Mouse (Mus musculus) embryonic fibroblast, embryonic 13.5 days (primary cell): ENCODE results near the gene Clstn3. TPM values are rescaled to one million over a fixed set of nuclear protein-coding genes. Genes with fewer than 3 reads are reported as not detected.

ENCODE experiments used
- H3K27ac ChIP-seq: 2 replicates; pipeline ENCODE4 v1.5.1; 2012; ENCODE audit warnings: low read length, control low read depth, inconsistent platforms; ENCODE audit not compliant: insufficient read depth
- H3K4me1 ChIP-seq: 2 replicates; pipeline ENCODE4 v1.6.1; 2011; ENCODE audit warnings: low read length; ENCODE audit not compliant: control insufficient read depth, insufficient read depth
- H3K4me3 ChIP-seq: 2 replicates; pipeline ENCODE4 v1.5.1; 2011; ENCODE audit warnings: mild to moderate bottlenecking, control low read depth, low read length; ENCODE audit not compliant: insufficient read depth
- CTCF ChIP-seq: IDR thresholded peaks from 2 replicates; pipeline ENCODE4 v1.5.1; 2011; ENCODE audit warnings: mild to moderate bottlenecking, control low read depth, low read length, moderate library complexity, borderline replicate concordance; ENCODE audit not compliant: insufficient read depth
- POLR2A ChIP-seq: IDR thresholded peaks from 2 replicates; pipeline ENCODE4 v1.6.1; 2011; ENCODE audit warnings: low read depth, mild to moderate bottlenecking, control low read depth, low read length, moderate library complexity
- polyA plus RNA-seq: library from polyadenylated mRNA; stranded (reverse); fragments of >200 nt; gene quantifications from 2 replicates; pipeline ENCODE4 v1.2.4, GENCODE M21; 2011; ENCODE audit warnings: low read depth; ENCODE audit not compliant: missing spikeins, insufficient read length

The Clstn3 gene
- polyA plus RNA-seq, 1 experiment: 0.44 TPM

GRCm38 (mm10) chr6:124453756-124454155, 10.8 kb downstream of the Clstn3 start:
- Histone ChIP-seq H3K4me3 (no peak overlapping the region), H3K4me1 (no peaks in the 10 kb centered on the region), H3K27ac (no peak overlapping the region)
- TF ChIP-seq POLR2A (no peak), CTCF (no peak)

GRCm38 (mm10) chr6:124451995-124452394, 12.6 kb downstream of the Clstn3 start:
- no peaks in the 10 kb centered on the region for H3K4me1 ChIP-seq
- H3K4me3 ChIP-seq: no peak overlapping the region
- TF ChIP-seq POLR2A (no peak), CTCF (no peak)
- no peak overlapping the region for H3K27ac ChIP-seq

DNA sequence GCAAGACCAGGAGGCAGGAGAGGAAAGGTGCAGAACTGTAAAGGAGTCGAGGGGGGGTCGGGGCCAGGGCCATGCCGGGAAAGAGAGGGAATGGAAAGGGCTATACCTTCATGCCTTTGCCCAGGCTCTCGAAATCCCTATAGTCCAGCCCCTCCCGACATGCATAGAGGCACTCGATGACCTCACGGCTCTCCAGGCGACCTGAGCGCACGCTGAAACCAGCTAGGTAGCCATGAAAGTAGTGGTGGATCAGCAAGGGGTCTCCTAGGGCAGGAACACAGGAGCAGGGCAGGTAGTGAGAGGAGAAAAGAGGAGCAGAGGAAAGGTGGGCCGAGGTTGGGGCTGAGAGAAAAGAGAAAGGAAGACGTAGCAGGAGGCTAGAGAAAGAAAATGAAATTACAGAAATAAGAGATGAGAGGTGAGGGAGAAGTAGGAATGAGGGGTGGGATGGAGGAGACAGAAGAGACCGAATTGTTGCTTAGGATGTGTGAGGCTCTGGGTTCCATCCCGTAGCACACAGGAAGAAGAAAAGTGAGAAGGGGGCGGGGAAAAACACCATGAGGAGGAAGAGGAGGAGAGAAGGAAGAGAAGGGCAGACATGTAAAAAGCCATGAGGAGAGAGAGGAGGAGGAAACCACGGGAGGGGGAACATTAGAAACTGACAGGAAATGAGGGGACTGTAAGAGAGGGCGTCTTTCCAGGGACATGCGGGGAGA, 14.8 kb downstream of the Clstn3 start:
- TF ChIP-seq POLR2A (no peak), CTCF (no peak)
- H3K4me1 ChIP-seq: no peaks in the 10 kb centered on the region
- H3K4me3 ChIP-seq: no peak overlapping the region
- no peak overlapping the region for H3K27ac ChIP-seq

DNA sequence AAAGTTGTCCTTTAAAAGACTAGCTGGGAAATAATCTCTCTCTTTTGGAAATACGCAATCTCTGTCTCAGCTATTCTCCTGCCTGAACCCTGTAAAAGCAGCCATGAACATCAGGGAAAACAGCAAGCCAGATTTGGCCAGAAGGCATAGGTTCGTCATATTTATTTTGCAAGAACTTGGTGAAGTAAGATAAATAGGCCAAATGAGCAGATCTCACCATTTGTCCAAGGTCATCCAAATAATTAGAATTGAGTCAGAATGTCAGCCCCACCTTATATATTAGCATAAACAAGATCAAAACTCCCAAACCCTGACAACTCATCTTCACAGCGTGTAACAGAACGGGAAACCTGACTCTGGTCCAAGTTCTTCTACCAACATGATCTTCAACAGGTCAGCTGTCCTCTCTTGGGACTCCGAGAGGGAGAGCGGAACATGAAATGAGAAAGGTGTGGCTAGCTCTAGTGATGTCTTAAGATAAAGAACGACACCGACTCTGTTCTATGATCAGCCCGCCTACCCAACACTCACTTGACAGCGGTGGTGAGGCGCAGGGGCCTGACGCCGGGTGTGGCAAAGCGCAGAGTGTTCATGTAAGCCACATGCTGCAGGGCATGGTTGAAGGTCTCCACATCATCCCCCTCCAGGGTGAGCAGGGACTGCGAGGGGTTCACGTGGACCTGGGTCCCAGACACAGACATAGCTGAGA, 15.5 kb downstream of the Clstn3 start:
- TF ChIP-seq CTCF (no peak), POLR2A (no peak)
- Histone ChIP-seq H3K4me3 (no peak overlapping the region), H3K27ac (no peak overlapping the region), H3K4me1 (no peaks in the 10 kb centered on the region)

DNA sequence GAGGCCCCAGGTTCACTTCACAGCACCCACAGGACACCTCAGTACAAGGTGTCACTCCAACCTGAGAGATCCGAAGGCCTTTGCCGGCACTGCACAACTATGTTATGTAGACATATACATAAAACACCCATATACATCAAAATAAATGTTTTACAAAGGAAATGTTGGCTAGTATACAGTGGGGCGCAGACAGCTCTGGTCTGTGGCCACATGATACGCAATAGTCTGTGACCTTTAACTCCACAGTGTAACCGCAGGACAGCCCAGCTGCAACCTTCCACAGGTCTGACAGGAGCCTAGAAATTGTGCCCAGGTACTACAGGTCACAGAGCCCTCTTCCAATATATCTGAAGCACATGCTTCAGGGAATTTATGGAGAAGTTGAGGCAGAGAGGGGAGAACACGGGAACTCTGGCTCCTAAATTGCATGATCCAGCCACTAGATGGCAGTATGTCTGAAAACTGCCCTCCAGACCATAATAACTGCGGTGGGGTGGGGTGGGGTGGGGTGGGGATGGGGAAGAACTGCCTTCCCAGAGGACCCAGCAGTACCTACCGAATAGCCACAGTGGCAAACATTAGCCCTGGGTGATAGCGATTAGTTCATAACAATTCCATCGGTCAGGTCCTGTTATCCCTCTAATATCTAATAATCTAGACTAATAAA, 16.3 kb downstream of the Clstn3 start:
- Histone ChIP-seq H3K27ac (no peak overlapping the region), H3K4me3 (no peak overlapping the region), H3K4me1 (no peaks in the 10 kb centered on the region)
- TF ChIP-seq POLR2A (no peak), CTCF (no peak)

DNA sequence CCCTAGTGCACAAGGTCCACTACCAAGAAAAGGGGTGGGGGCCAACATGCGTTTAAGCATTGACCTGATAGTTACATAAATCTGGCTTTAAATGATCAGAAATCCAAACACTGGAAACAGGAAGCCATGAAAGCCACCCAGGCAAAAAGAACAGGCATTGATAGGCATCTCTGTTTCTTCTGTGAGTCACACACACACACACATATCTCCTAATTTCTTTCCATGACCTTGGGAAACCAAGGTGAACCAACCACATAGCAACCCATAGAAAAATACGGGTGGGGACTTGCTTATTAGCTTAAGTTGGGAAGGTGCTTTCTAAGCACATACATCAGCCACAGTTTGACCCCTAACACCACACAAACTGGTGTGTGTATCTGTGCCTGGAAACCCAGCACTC, 17.2 kb downstream of the Clstn3 start:
- no peaks in the 10 kb centered on the region for H3K4me1 ChIP-seq
- TF ChIP-seq POLR2A (no peak), CTCF (no peak)

GRCm38 (mm10) chr6:124446459-124446858, 18.1 kb downstream of the Clstn3 start:
- no peak overlapping the region for H3K4me3 ChIP-seq
- H3K27ac ChIP-seq: no peak overlapping the region
- no peaks in the 10 kb centered on the region for H3K4me1 ChIP-seq
- TF ChIP-seq POLR2A: no peak
- TF ChIP-seq CTCF: no peak

More for the DNA sequence above, 17.2 kb downstream of the Clstn3 start:
- Histone ChIP-seq H3K27ac (no peak overlapping the region), H3K4me3 (no peak overlapping the region)

GRCm38 (mm10) chr6:124446024-124446423, 18.6 kb downstream of the Clstn3 start:
- Histone ChIP-seq H3K4me3 (no peak overlapping the region), H3K27ac (no peak overlapping the region), H3K4me1 (no peaks in the 10 kb centered on the region)
- TF ChIP-seq CTCF (no peak), POLR2A (no peak)

DNA sequence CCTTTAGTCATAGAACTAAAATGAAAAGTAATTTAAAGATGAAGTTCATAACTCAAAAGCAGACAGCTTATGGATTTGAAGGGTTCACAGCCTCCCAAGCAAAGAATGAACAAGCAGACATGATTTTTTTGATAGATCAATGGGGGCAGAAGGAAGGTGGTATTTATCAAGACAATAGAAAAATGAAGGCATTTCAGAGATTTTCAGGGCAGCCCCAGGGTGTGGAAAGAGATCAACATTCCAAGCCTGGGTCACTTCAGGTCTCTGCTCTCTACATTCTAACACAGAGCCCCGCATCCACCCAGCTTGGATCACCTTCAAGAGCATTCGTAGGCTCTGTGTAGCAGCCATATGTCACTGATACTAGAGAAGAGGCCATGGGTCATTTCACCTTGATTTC, 21.3 kb downstream of the Clstn3 start:
- Histone ChIP-seq H3K4me1 (no peaks in the 10 kb centered on the region), H3K27ac (no peak overlapping the region), H3K4me3 (no peak overlapping the region)
- TF ChIP-seq POLR2A (no peak), CTCF (no peak)

- TF ChIP-seq CTCF (no peak), POLR2A (no peak)
Measured at GRCm38 (mm10) chr6:124436245-124436644, 28.3 kb downstream of the Clstn3 start.

More at GRCm38 (mm10) chr6:124436245-124436644, 28.3 kb downstream of the Clstn3 start:
- Histone ChIP-seq H3K27ac (no peak overlapping the region), H3K4me1 (no peaks in the 10 kb centered on the region), H3K4me3 (no peak overlapping the region)
